Mouse (Mus musculus) liver, embryonic 16.5 days (tissue): ENCODE data around the gene Gnb4. TPM values are rescaled to one million over a fixed set of nuclear protein-coding genes. Genes with fewer than 3 reads are reported as not detected.

Source experiments
- ATAC-seq: fragments of 200-750 bp; cut with Nextera tagmentation; 2 replicates; pipeline ENCODE4 v1.8.0; 2017; ENCODE audit warnings: low read depth, mild to moderate bottlenecking, moderate number of reproducible peaks, moderate library complexity
- H3K27ac ChIP-seq: fragments of 300-500 bp; sonication (generic); 2 replicates; pipeline ENCODE4 v1.5.1; 2014; ENCODE audit warnings: mild to moderate bottlenecking, low read length
- H3K27me3 ChIP-seq: fragments of 300-500 bp; sonication (generic); 2 replicates; pipeline ENCODE4 v1.6.1; 2014; ENCODE audit warnings: low read depth, low read length, mixed read lengths; ENCODE audit not compliant: control insufficient read depth, insufficient read depth
- H3K36me3 ChIP-seq: fragments of 300-500 bp; sonication (generic); 2 replicates; pipeline ENCODE4 v1.6.1; 2014; ENCODE audit warnings: mild to moderate bottlenecking; ENCODE audit not compliant: control insufficient read depth, insufficient read depth
- H3K4me1 ChIP-seq: fragments of 300-500 bp; sonication (generic); 2 replicates; pipeline ENCODE4 v1.6.1; 2014; ENCODE audit warnings: low read depth, low read length, mixed read lengths; ENCODE audit not compliant: control insufficient read depth
- H3K4me2 ChIP-seq: fragments of 300-500 bp; sonication (generic); 2 replicates; pipeline ENCODE4 v1.6.1; 2014; ENCODE audit warnings: low read depth, low read length, mixed read lengths
- H3K4me3 ChIP-seq: fragments of 300-500 bp; sonication (generic); 2 replicates; pipeline ENCODE4 v1.5.1; 2014; ENCODE audit warnings: low read depth, mild to moderate bottlenecking, low read length
- H3K9ac ChIP-seq: fragments of 300-500 bp; sonication (generic); 2 replicates; pipeline ENCODE4 v1.6.1; 2014; ENCODE audit warnings: low read depth, low read length
- H3K9me3 ChIP-seq: fragments of 300-500 bp; sonication (generic); replicated peaks from 2 replicates; pipeline ENCODE4 v1.6.1; 2016; ENCODE audit warnings: low read length; ENCODE audit not compliant: control insufficient read depth
- WGBS: fragments of 180-500 bp; shearing (Covaris S2); extraction: QIAGEN DNeasy Blood & Tissue Kit; methylation state at CpG from one replicate; pipeline ENCODE4 v1.1.7; 2014; ENCODE audit not compliant: insufficient replicate concordance; 5-methylcytosine and 5-hydroxymethylcytosine counted together
- polyA plus RNA-seq: library from polyadenylated mRNA; unstranded; fragments of >200 nt; fragmentation: Nextera tagmentation; extraction: Ambion mirVana; gene quantifications from 2 replicates; pipeline ENCODE4 v1.2.1, GENCODE M21; 2015

The Gnb4 gene
- polyA plus RNA-seq, 1 experiment from 2014 or later, result 8.4 TPM

GRCm38 (mm10) chr3:32609233-32609632 lies 7.2 kb downstream of the Gnb4 start:
- no peaks in the 10 kb centered on the region for H3K9me3 ChIP-seq
- no peak overlapping the region for H3K27ac ChIP-seq
- H3K27me3 ChIP-seq, result no peaks in the 10 kb centered on the region
- H3K36me3 ChIP-seq, result no peaks in the 10 kb centered on the region
- no peaks in the 10 kb centered on the region; the same call in 1 of the 2 replicates for H3K4me1 ChIP-seq
- ATAC-seq, result no peak
- no peak overlapping the region for H3K4me3 ChIP-seq
- H3K4me2 ChIP-seq, result no peak overlapping the region
- H3K9ac ChIP-seq, result no peak overlapping the region
- 88% methylated on average over 4 of the region's 4 CpGs for WGBS

- ATAC-seq, result no peak
- H3K4me2 ChIP-seq, result no peak overlapping the region
- no peak overlapping the region for H3K9ac ChIP-seq
- H3K27ac ChIP-seq, result no peak overlapping the region
- 72% methylated on average over 10 of the region's 10 CpGs for WGBS
- no peaks in the 10 kb centered on the region for H3K9me3 ChIP-seq
- no peaks in the 10 kb centered on the region for H3K27me3 ChIP-seq
- H3K36me3 ChIP-seq, result no peaks in the 10 kb centered on the region
- no peak overlapping the region for H3K4me3 ChIP-seq
- H3K4me1 ChIP-seq, result no peaks in the 10 kb centered on the region
Observed at GRCm38 (mm10) chr3:32601055-32601454, 15.3 kb downstream of the Gnb4 start.

- Histone ChIP-seq H3K9me3 (no peaks in the 10 kb centered on the region), H3K4me3 (no peak overlapping the region), H3K4me2 (no peak overlapping the region), H3K9ac (no peak overlapping the region), H3K27me3 (no peaks in the 10 kb centered on the region), H3K4me1 (no peaks in the 10 kb centered on the region), H3K27ac (no peak overlapping the region), H3K36me3 (no peaks in the 10 kb centered on the region)
- ATAC-seq, result no peak
- 31% methylated on average over 3 of the region's 3 CpGs for WGBS
Observed at GRCm38 (mm10) chr3:32599328-32599727, 17.1 kb downstream of the Gnb4 start.

GRCm38 (mm10) chr3:32595080-32595479 lies 21.3 kb downstream of the Gnb4 start:
- H3K4me1 ChIP-seq, result no peaks in the 10 kb centered on the region
- ATAC-seq, result no peak
- no peak overlapping the region for H3K9ac ChIP-seq
- H3K9me3 ChIP-seq, result no peaks in the 10 kb centered on the region
- H3K27ac ChIP-seq, result no peak overlapping the region
- no peaks in the 10 kb centered on the region for H3K36me3 ChIP-seq
- no peaks in the 10 kb centered on the region for H3K27me3 ChIP-seq
- H3K4me2 ChIP-seq, result no peak overlapping the region
- H3K4me3 ChIP-seq, result no peak overlapping the region
- 54% methylated on average over 4 of the region's 4 CpGs for WGBS

GRCm38 (mm10) chr3:32586274-32586673 lies 30.1 kb downstream of the Gnb4 start:
- H3K9ac ChIP-seq, result no peak overlapping the region
- no peaks in the 10 kb centered on the region for H3K27me3 ChIP-seq
- H3K9me3 ChIP-seq, result no peaks in the 10 kb centered on the region
- no peak for ATAC-seq
- H3K4me2 ChIP-seq, result no peak overlapping the region
- H3K4me1 ChIP-seq, result no peaks in the 10 kb centered on the region
- no peak overlapping the region for H3K27ac ChIP-seq
- no peaks in the 10 kb centered on the region for H3K36me3 ChIP-seq
- H3K4me3 ChIP-seq, result no peak overlapping the region
- 76% methylated on average over 3 of the region's 3 CpGs for WGBS

- Histone ChIP-seq H3K9me3 (no peaks in the 10 kb centered on the region), H3K4me1 (no peaks in the 10 kb centered on the region), H3K4me2 (no peak overlapping the region), H3K36me3 (no peaks in the 10 kb centered on the region), H3K27ac (no peak overlapping the region), H3K27me3 (no peaks in the 10 kb centered on the region), H3K4me3 (no peak overlapping the region), H3K9ac (no peak overlapping the region)
- no peak for ATAC-seq
- WGBS, result 71% methylated on average over 4 of the region's 4 CpGs
Observed at GRCm38 (mm10) chr3:32583489-32583888, 32.9 kb downstream of the Gnb4 start.

GRCm38 (mm10) chr3:32581911-32582310 lies 34.5 kb downstream of the Gnb4 start:
- no peaks in the 10 kb centered on the region for H3K9me3 ChIP-seq
- no peaks in the 10 kb centered on the region for H3K27me3 ChIP-seq
- WGBS, result 50% methylated on average over 3 of the region's 3 CpGs
- H3K36me3 ChIP-seq, result 0 out of 2 replicates have a peak, but pooled peaks cover 3% of the 10 kb centered on the region
- H3K27ac ChIP-seq, result no peak overlapping the region
- no peaks in the 10 kb centered on the region for H3K4me1 ChIP-seq
- no peak overlapping the region for H3K4me3 ChIP-seq
- ATAC-seq, result no peak
- H3K4me2 ChIP-seq, result no peak overlapping the region
- H3K9ac ChIP-seq, result no peak overlapping the region

GRCm38 (mm10) chr3:32580738-32581137 lies 35.6 kb downstream of the Gnb4 start:
- WGBS, result 61% methylated on average over 3 of the region's 3 CpGs
- no peak overlapping the region for H3K27ac ChIP-seq
- ATAC-seq, result no peak

GRCm38 (mm10) chr3:32578772-32579171 lies 37.6 kb downstream of the Gnb4 start:
- 78% methylated on average over 5 of the region's 5 CpGs for whole genome bisulfite sequencing
- Histone ChIP-seq H3K4me1 (no peaks in the 10 kb centered on the region), H3K36me3 (peaks cover 3% of the 10 kb centered on the region; the same call in 1 of the 2 replicates), H3K27ac (no peak overlapping the region), H3K4me3 (no peak overlapping the region), H3K27me3 (no peaks in the 10 kb centered on the region), H3K9me3 (no peaks in the 10 kb centered on the region), H3K9ac (no peak overlapping the region), H3K4me2 (no peak overlapping the region)
- no peak for ATAC-seq

More at GRCm38 (mm10) chr3:32580738-32581137, 35.6 kb downstream of the Gnb4 start:
- Histone ChIP-seq H3K4me2 (no peak overlapping the region), H3K36me3 (0 out of 2 replicates have a peak, but pooled peaks cover 3% of the 10 kb centered on the region), H3K27me3 (no peaks in the 10 kb centered on the region), H3K4me3 (no peak overlapping the region), H3K9ac (no peak overlapping the region), H3K9me3 (no peaks in the 10 kb centered on the region), H3K4me1 (no peaks in the 10 kb centered on the region)
